Mouse (Mus musculus) G1E (cell line): ENCODE measurements at regions not wholly inside any gene's neighbourhood (a gene's known extent, or its start where the extent isn't known, plus 50 kb on each side); places are given as distances from the start of the nearest gene placed in this dataset.

Source experiments
- CTCF ChIP-seq: IDR thresholded peaks from 2 replicates; pipeline ENCODE4 v1.5.1; 2012; ENCODE audit warnings: low read depth, low read length, inconsistent platforms, mixed read lengths
- GATA1 ChIP-seq: IDR thresholded peaks from 2 replicates; pipeline ENCODE4 v1.6.1; 2012; ENCODE audit warnings: borderline replicate concordance, low read length, inconsistent platforms, mixed read lengths
- GATA2 ChIP-seq: IDR thresholded peaks from 2 replicates; pipeline ENCODE4 v1.6.1; 2012; ENCODE audit warnings: low read depth, low read length, inconsistent platforms, borderline replicate concordance
- POLR2AphosphoS5 ChIP-seq: IDR thresholded peaks from 2 replicates; pipeline ENCODE4 v1.6.1; 2012; ENCODE audit warnings: low read depth, low read length, inconsistent platforms; ENCODE audit not compliant: insufficient replicate concordance
- TAL1 ChIP-seq: conservative IDR thresholded peaks from 2 replicates; pipeline ENCODE4 v1.6.1; 2012; ENCODE audit warnings: low read depth, low read length, inconsistent platforms, mixed read lengths

DNA sequence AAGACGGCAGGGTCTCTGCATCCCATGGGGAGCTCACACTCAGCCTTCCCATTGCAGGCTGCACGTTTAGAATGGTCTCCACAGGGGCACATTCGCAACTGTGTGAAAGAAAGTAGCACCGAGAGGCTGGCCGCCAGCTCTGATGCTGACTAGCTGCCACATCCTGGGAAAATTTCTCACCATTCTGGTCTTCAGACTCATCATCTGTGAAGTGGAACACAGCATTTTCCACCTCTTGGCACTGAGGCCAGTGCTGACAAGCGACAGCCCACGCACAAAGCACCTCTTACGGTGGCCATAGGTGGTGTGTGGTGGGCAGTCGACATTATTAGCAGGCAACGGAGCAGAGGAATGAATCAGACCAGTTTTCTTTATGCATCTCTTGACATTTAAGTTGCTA is 74.0 kb upstream of the Hdac4 start:
- TF ChIP-seq CTCF (no peak), GATA1 (no peak), TAL1 (no peak), POLR2AphosphoS5 (no peak), GATA2 (no peak)
